Mouse (Mus musculus): ENCODE data around the gene Gtdc1. TPM values are rescaled to one million over a fixed set of nuclear protein-coding genes. Genes with fewer than 3 reads are reported as not detected.

Gene Gtdc1
- polyA plus RNA-seq, 1 experiment from 2014 or later = 20.6 TPM

GRCm38 (mm10) chr2:44556861-44557592 is 370.4 kb downstream of the Gtdc1 start:
- ATAC-seq (peak; percentile 82), DNase-seq (ENCODE audit: low spot score) (peak; percentile 56)
- under 1% methylated on average over 42 of the region's 42 CpGs for WGBS
- peak overlapping the region; percentile 41 for H3K4me3 ChIP-seq (ENCODE audit: low read depth, low read length)
- peaks cover 7% of the 10 kb centered on the region; the same call in 1 of the 2 replicates for H3K4me1 ChIP-seq (ENCODE audit: control insufficient read depth, insufficient read depth, low read length)
- no peaks in the 10 kb centered on the region for H3K9me3 ChIP-seq (replicated peaks; ENCODE audit: control insufficient read depth, low read length)
- H3K9ac ChIP-seq (ENCODE audit: low read length) = peak overlapping the region; percentile 68
- H3K4me2 ChIP-seq (ENCODE audit: low read length) = peak overlapping the region; percentile 86
- H3K27me3 ChIP-seq (replicated peaks; ENCODE audit: control insufficient read depth, insufficient read depth, low read length) = no peaks in the 10 kb centered on the region
- no peak overlapping the region for H3K27ac ChIP-seq (ENCODE audit: low read depth, low read length)
- H3K36me3 ChIP-seq (ENCODE audit: control insufficient read depth, insufficient read depth, low read length) = no peaks in the 10 kb centered on the region

GRCm38 (mm10) chr2:44554716-44555115 is 372.7 kb downstream of the Gtdc1 start:
- Histone ChIP-seq H3K4me1 (ENCODE audit: control insufficient read depth, insufficient read depth, low read length) (peaks cover 7% of the 10 kb centered on the region; the same call in 1 of the 2 replicates), H3K9me3 (replicated peaks; ENCODE audit: control insufficient read depth, low read length) (no peaks in the 10 kb centered on the region), H3K4me3 (ENCODE audit: low read depth, low read length) (no peak overlapping the region), H3K36me3 (ENCODE audit: control insufficient read depth, insufficient read depth, low read length) (no peaks in the 10 kb centered on the region), H3K4me2 (ENCODE audit: low read length) (no peak overlapping the region), H3K27me3 (replicated peaks; ENCODE audit: control insufficient read depth, insufficient read depth, low read length) (no peaks in the 10 kb centered on the region), H3K9ac (ENCODE audit: low read length) (no peak overlapping the region), H3K27ac (ENCODE audit: low read depth, low read length) (no peak overlapping the region)
- ATAC-seq (no peak), DNase-seq (ENCODE audit: low spot score) (no peak)
- WGBS = 61% methylated on average over 3 of the region's 3 CpGs

- no peak for DNase-seq (ENCODE audit: low spot score)
- H3K4me1 ChIP-seq (ENCODE audit: control insufficient read depth, insufficient read depth, low read length) = no peaks in the 10 kb centered on the region
- H3K4me2 ChIP-seq (ENCODE audit: low read length) = no peak overlapping the region
- no peak for ATAC-seq
- no peaks in the 10 kb centered on the region for H3K27me3 ChIP-seq (replicated peaks; ENCODE audit: control insufficient read depth, insufficient read depth, low read length)
- H3K9ac ChIP-seq (ENCODE audit: low read length) = no peak overlapping the region
- no peak overlapping the region for H3K4me3 ChIP-seq (ENCODE audit: low read depth, low read length)
- 93% methylated on average over 6 of the region's 6 CpGs for WGBS
- H3K36me3 ChIP-seq (ENCODE audit: control insufficient read depth, insufficient read depth, low read length) = no peaks in the 10 kb centered on the region
- no peaks in the 10 kb centered on the region for H3K9me3 ChIP-seq (replicated peaks; ENCODE audit: control insufficient read depth, low read length)
- H3K27ac ChIP-seq (ENCODE audit: low read depth, low read length) = no peak overlapping the region
Measured at GRCm38 (mm10) chr2:44549311-44549710, 378.1 kb downstream of the Gtdc1 start.

GRCm38 (mm10) chr2:44542775-44543174 is 384.7 kb downstream of the Gtdc1 start:
- H3K4me1 ChIP-seq (ENCODE audit: control insufficient read depth, insufficient read depth, low read length) = no peaks in the 10 kb centered on the region
- no peak for ATAC-seq
- H3K4me3 ChIP-seq (ENCODE audit: low read depth, low read length) = no peak overlapping the region
- H3K4me2 ChIP-seq (ENCODE audit: low read length) = no peak overlapping the region
- DNase-seq (ENCODE audit: low spot score) = no peak
- H3K9me3 ChIP-seq (replicated peaks; ENCODE audit: control insufficient read depth, low read length) = no peaks in the 10 kb centered on the region
- no peaks in the 10 kb centered on the region for H3K27me3 ChIP-seq (replicated peaks; ENCODE audit: control insufficient read depth, insufficient read depth, low read length)
- no peaks in the 10 kb centered on the region for H3K36me3 ChIP-seq (ENCODE audit: control insufficient read depth, insufficient read depth, low read length)
- H3K9ac ChIP-seq (ENCODE audit: low read length) = no peak overlapping the region
- H3K27ac ChIP-seq (ENCODE audit: low read depth, low read length) = no peak overlapping the region

GRCm38 (mm10) chr2:44541726-44542125 is 385.7 kb downstream of the Gtdc1 start:
- H3K27me3 ChIP-seq (replicated peaks; ENCODE audit: control insufficient read depth, insufficient read depth, low read length) = no peaks in the 10 kb centered on the region
- DNase-seq (ENCODE audit: low spot score) (no peak), ATAC-seq (no peak)
- H3K4me1 ChIP-seq (ENCODE audit: control insufficient read depth, insufficient read depth, low read length) = no peaks in the 10 kb centered on the region
- H3K4me3 ChIP-seq (ENCODE audit: low read depth, low read length) = no peak overlapping the region
- no peaks in the 10 kb centered on the region for H3K9me3 ChIP-seq (replicated peaks; ENCODE audit: control insufficient read depth, low read length)
- no peak overlapping the region for H3K9ac ChIP-seq (ENCODE audit: low read length)
- WGBS = 82% methylated on average over 6 of the region's 6 CpGs
- H3K4me2 ChIP-seq (ENCODE audit: low read length) = no peak overlapping the region
- H3K36me3 ChIP-seq (ENCODE audit: control insufficient read depth, insufficient read depth, low read length) = no peaks in the 10 kb centered on the region
- no peak overlapping the region for H3K27ac ChIP-seq (ENCODE audit: low read depth, low read length)

- H3K27me3 ChIP-seq (replicated peaks; ENCODE audit: control insufficient read depth, insufficient read depth, low read length) = no peaks in the 10 kb centered on the region
- H3K9ac ChIP-seq (ENCODE audit: low read length) = no peak overlapping the region
- H3K4me2 ChIP-seq (ENCODE audit: low read length) = no peak overlapping the region
- WGBS = 87% methylated on average over 6 of the region's 6 CpGs
- DNase-seq (ENCODE audit: low spot score) (no peak), ATAC-seq (no peak)
- no peak overlapping the region for H3K4me3 ChIP-seq (ENCODE audit: low read depth, low read length)
- H3K9me3 ChIP-seq (replicated peaks; ENCODE audit: control insufficient read depth, low read length) = no peaks in the 10 kb centered on the region
- no peak overlapping the region for H3K27ac ChIP-seq (ENCODE audit: low read depth, low read length)
- H3K36me3 ChIP-seq (ENCODE audit: control insufficient read depth, insufficient read depth, low read length) = no peaks in the 10 kb centered on the region
- no peaks in the 10 kb centered on the region for H3K4me1 ChIP-seq (ENCODE audit: control insufficient read depth, insufficient read depth, low read length)
Measured at GRCm38 (mm10) chr2:44540881-44541280, 386.6 kb downstream of the Gtdc1 start.

- ATAC-seq = no peak
- H3K9ac ChIP-seq (ENCODE audit: low read length) = no peak overlapping the region
Measured at GRCm38 (mm10) chr2:44539121-44539634, 388.3 kb downstream of the Gtdc1 start.

GRCm38 (mm10) chr2:44538135-44538534 is 389.3 kb downstream of the Gtdc1 start:
- Histone ChIP-seq H3K9me3 (replicated peaks; ENCODE audit: control insufficient read depth, low read length) (no peaks in the 10 kb centered on the region), H3K27me3 (replicated peaks; ENCODE audit: control insufficient read depth, insufficient read depth, low read length) (no peaks in the 10 kb centered on the region), H3K36me3 (ENCODE audit: control insufficient read depth, insufficient read depth, low read length) (no peaks in the 10 kb centered on the region), H3K27ac (ENCODE audit: low read depth, low read length) (no peak overlapping the region), H3K4me3 (ENCODE audit: low read depth, low read length) (no peak overlapping the region), H3K9ac (ENCODE audit: low read length) (no peak overlapping the region), H3K4me1 (ENCODE audit: control insufficient read depth, insufficient read depth, low read length) (no peaks in the 10 kb centered on the region), H3K4me2 (ENCODE audit: low read length) (no peak overlapping the region)
- WGBS = 13% methylated on average over 4 of the region's 4 CpGs
- DNase-seq (ENCODE audit: low spot score) (no peak), ATAC-seq (no peak)

More at GRCm38 (mm10) chr2:44539121-44539634, 388.3 kb downstream of the Gtdc1 start:
- Histone ChIP-seq H3K36me3 (ENCODE audit: control insufficient read depth, insufficient read depth, low read length) (no peaks in the 10 kb centered on the region), H3K27me3 (replicated peaks; ENCODE audit: control insufficient read depth, insufficient read depth, low read length) (no peaks in the 10 kb centered on the region), H3K4me1 (ENCODE audit: control insufficient read depth, insufficient read depth, low read length) (no peaks in the 10 kb centered on the region), H3K27ac (ENCODE audit: low read depth, low read length) (no peak overlapping the region), H3K4me2 (ENCODE audit: low read length) (no peak overlapping the region), H3K4me3 (ENCODE audit: low read depth, low read length) (no peak overlapping the region), H3K9me3 (replicated peaks; ENCODE audit: control insufficient read depth, low read length) (no peaks in the 10 kb centered on the region)
- DNase-seq (ENCODE audit: low spot score) = no peak
- WGBS = 61% methylated on average over 5 of the region's 5 CpGs

GRCm38 (mm10) chr2:44535760-44536159 is 391.7 kb downstream of the Gtdc1 start:
- no peak overlapping the region for H3K4me3 ChIP-seq (ENCODE audit: low read depth, low read length)
- no peak overlapping the region for H3K4me2 ChIP-seq (ENCODE audit: low read length)
- H3K27me3 ChIP-seq (replicated peaks; ENCODE audit: control insufficient read depth, insufficient read depth, low read length) = no peaks in the 10 kb centered on the region
- H3K9me3 ChIP-seq (replicated peaks; ENCODE audit: control insufficient read depth, low read length) = no peaks in the 10 kb centered on the region
- no peaks in the 10 kb centered on the region for H3K4me1 ChIP-seq (ENCODE audit: control insufficient read depth, insufficient read depth, low read length)
- H3K36me3 ChIP-seq (ENCODE audit: control insufficient read depth, insufficient read depth, low read length) = no peaks in the 10 kb centered on the region
- no peak overlapping the region for H3K27ac ChIP-seq (ENCODE audit: low read depth, low read length)
- 90% methylated on average over 11 of the region's 11 CpGs for WGBS
- DNase-seq (ENCODE audit: low spot score) = no peak
- H3K9ac ChIP-seq (ENCODE audit: low read length) = no peak overlapping the region
- no peak for ATAC-seq
